Mouse (Mus musculus) CH12.LX (cell line): ENCODE data around the gene Edaradd. TPM values are rescaled to one million over a fixed set of nuclear protein-coding genes. Genes with fewer than 3 reads are reported as not detected.
A peak's percentile ranks its signal among the peaks of the same experiment; 100 is the strongest.

Source experiments
- DNase-seq: peaks from one replicate; pipeline ENCODE4 v3.0.0-alpha.2; 2013; ENCODE audit errors: extremely low read depth
- H3K27ac ChIP-seq: 2 replicates; pipeline ENCODE4 v1.5.1; 2012; ENCODE audit warnings: low read depth, mild to moderate bottlenecking, control low read depth, moderate library complexity; ENCODE audit not compliant: insufficient read depth
- H3K27me3 ChIP-seq: replicated peaks from 2 replicates; pipeline ENCODE3; 2012; ENCODE audit warnings: inconsistent platforms
- H3K36me3 ChIP-seq, 2 experiments: replicated peaks in 1 of 2; 2 replicates each; pipeline versions ENCODE3 to v1.6.1; 2012; ENCODE audit warnings: inconsistent platforms in 1 of 2, low read length in 1 of 2, mild to moderate bottlenecking in 1 of 2, mixed read lengths in 1 of 2, moderate library complexity in 1 of 2; ENCODE audit not compliant: control insufficient read depth in 1 of 2, insufficient read depth in 1 of 2
- H3K4me1 ChIP-seq, 2 experiments: 2 replicates each; pipeline ENCODE4 v1.6.1; 2012; ENCODE audit warnings: inconsistent platforms in 1 of 2, moderate library complexity in 1 of 2; ENCODE audit not compliant: insufficient read depth in 2 of 2, control insufficient read depth in 1 of 2
- H3K4me2 ChIP-seq: 2 replicates; pipeline ENCODE4 v1.6.1; 2012; ENCODE audit warnings: low read depth, mild to moderate bottlenecking, control low read depth; ENCODE audit not compliant: poor library complexity, insufficient read depth, severe bottlenecking
- H3K4me3 ChIP-seq, 3 experiments: fragments of 150-350 bp in 1 of 3; sonication (generic) in 1 of 3; replicated peaks in 1 of 3; 2 replicates each; pipeline versions ENCODE3 to v1.5.1; 2011 to 2012; ENCODE audit warnings: low read depth in 2 of 3, low read length in 2 of 3, mild to moderate bottlenecking in 2 of 3, moderate library complexity in 2 of 3, control low read depth in 1 of 3, improper control_type of control experiment in 1 of 3, inconsistent platforms in 1 of 3, mixed read lengths in 1 of 3; ENCODE audit not compliant: poor library complexity in 1 of 3
- H3K79me2 ChIP-seq: replicated peaks from 2 replicates; pipeline ENCODE4 v1.6.1; 2012; ENCODE audit warnings: mild to moderate bottlenecking, moderate library complexity; ENCODE audit not compliant: control insufficient read depth, poor library complexity, insufficient read depth, severe bottlenecking; ENCODE audit errors: extremely low read depth
- H3K9ac ChIP-seq: 2 replicates; pipeline ENCODE4 v1.6.1; 2012; ENCODE audit warnings: low read depth, mild to moderate bottlenecking, control low read depth, moderate library complexity; ENCODE audit not compliant: insufficient read depth
- H3K9me3 ChIP-seq: replicated peaks from 2 replicates; pipeline ENCODE3; 2012; ENCODE audit warnings: low read length, inconsistent platforms, mixed read lengths
- BHLHE40 ChIP-seq: IDR thresholded peaks from 2 replicates; pipeline ENCODE4 v1.6.1; 2011; ENCODE audit warnings: mild to moderate bottlenecking, low read depth, low read length, improper control_type of control experiment
- CHD1 ChIP-seq: IDR thresholded peaks from 2 replicates; pipeline ENCODE4 v1.6.1; 2012; ENCODE audit warnings: low read depth, low read length, improper control_type of control experiment, inconsistent platforms
- CTCF ChIP-seq, 2 experiments: IDR thresholded peaks in 1 of 2; conservative IDR thresholded peaks in 1 of 2; 2 replicates each; pipeline ENCODE4 v1.5.1; 2011 to 2012; ENCODE audit warnings: low read depth in 2 of 2, low read length in 2 of 2, improper control_type of control experiment in 1 of 2, inconsistent platforms in 1 of 2, mild to moderate bottlenecking in 1 of 2, moderate library complexity in 1 of 2
- E2F4 ChIP-seq: IDR thresholded peaks from 2 replicates; pipeline ENCODE4 v1.6.1; 2011; ENCODE audit warnings: low read depth, low read length, improper control_type of control experiment; ENCODE audit not compliant: insufficient replicate concordance
- ELF1 ChIP-seq: IDR thresholded peaks from 2 replicates; pipeline ENCODE4 v1.6.1; 2014; ENCODE audit warnings: low read depth, mild to moderate bottlenecking, inconsistent platforms, low read length, improper control_type of control experiment
- EP300 ChIP-seq: IDR thresholded peaks from 2 replicates; pipeline ENCODE4 v1.6.1; 2011; ENCODE audit warnings: low read length, improper control_type of control experiment
- ETS1 ChIP-seq: conservative IDR thresholded peaks from 2 replicates; pipeline ENCODE4 v1.6.1; 2012; ENCODE audit warnings: low read depth, mild to moderate bottlenecking, inconsistent platforms, low read length, improper control_type of control experiment, moderate library complexity
- HCFC1 ChIP-seq: IDR thresholded peaks from 2 replicates; pipeline ENCODE4 v1.6.1; 2012; ENCODE audit warnings: low read depth, mild to moderate bottlenecking, inconsistent platforms, low read length, improper control_type of control experiment
- JUN ChIP-seq: IDR thresholded peaks from 2 replicates; pipeline ENCODE4 v1.6.1; 2011; ENCODE audit warnings: low read depth, mild to moderate bottlenecking, low read length, improper control_type of control experiment, moderate library complexity; ENCODE audit not compliant: insufficient read depth
- KAT2A ChIP-seq: IDR thresholded peaks from 2 replicates; pipeline ENCODE4 v1.6.1; 2012; ENCODE audit warnings: low read length, improper control_type of control experiment, inconsistent platforms; ENCODE audit not compliant: insufficient replicate concordance
- MAFK ChIP-seq: IDR thresholded peaks from 2 replicates; pipeline ENCODE4 v1.6.1; 2011; ENCODE audit warnings: low read length, improper control_type of control experiment; ENCODE audit not compliant: insufficient replicate concordance
- MAX ChIP-seq: IDR thresholded peaks from 2 replicates; pipeline ENCODE4 v1.6.1; 2011; ENCODE audit warnings: low read length, improper control_type of control experiment
- MAZ ChIP-seq: IDR thresholded peaks from 2 replicates; pipeline ENCODE4 v1.6.1; 2012; ENCODE audit warnings: low read depth, mild to moderate bottlenecking, inconsistent platforms, low read length, improper control_type of control experiment, moderate library complexity
- MXI1 ChIP-seq: IDR thresholded peaks from 2 replicates; pipeline ENCODE4 v1.6.1; 2011; ENCODE audit warnings: mild to moderate bottlenecking, low read depth, low read length, improper control_type of control experiment
- MYC ChIP-seq: IDR thresholded peaks from 2 replicates; pipeline ENCODE4 v1.6.1; 2011; ENCODE audit warnings: low read depth, mild to moderate bottlenecking, improper control_type of control experiment, low read length
- NELFE ChIP-seq: IDR thresholded peaks from 2 replicates; pipeline ENCODE4 v1.6.1; 2011; ENCODE audit warnings: low read depth, low read length, improper control_type of control experiment
- NRF1 ChIP-seq: IDR thresholded peaks from 2 replicates; pipeline ENCODE4 v1.6.1; 2014; ENCODE audit warnings: low read depth, mild to moderate bottlenecking, inconsistent platforms, low read length, improper control_type of control experiment, moderate library complexity
- PAX5 ChIP-seq: IDR thresholded peaks from 2 replicates; pipeline ENCODE4 v1.6.1; 2012; ENCODE audit warnings: low read length, inconsistent platforms, mixed read lengths
- POLR2A ChIP-seq: IDR thresholded peaks from 2 replicates; pipeline ENCODE4 v1.6.1; 2011; ENCODE audit warnings: low read depth, mild to moderate bottlenecking, improper control_type of control experiment, low read length
- POLR2AphosphoS2 ChIP-seq: IDR thresholded peaks from 2 replicates; pipeline ENCODE4 v1.6.1; 2011; ENCODE audit warnings: low read depth, low read length, improper control_type of control experiment
- RAD21 ChIP-seq: IDR thresholded peaks from 2 replicates; pipeline ENCODE4 v1.6.1; 2011; ENCODE audit warnings: low read depth, mild to moderate bottlenecking, low read length, improper control_type of control experiment, moderate library complexity
- RCOR1 ChIP-seq: conservative IDR thresholded peaks from 2 replicates; pipeline ENCODE4 v1.6.1; 2012; ENCODE audit warnings: low read depth, mild to moderate bottlenecking, inconsistent platforms, low read length, improper control_type of control experiment
- SIN3A ChIP-seq: IDR thresholded peaks from 2 replicates; pipeline ENCODE4 v1.6.1; 2012; ENCODE audit warnings: low read length, improper control_type of control experiment, inconsistent platforms
- SMC3 ChIP-seq: IDR thresholded peaks from 2 replicates; pipeline ENCODE4 v1.6.1; 2011; ENCODE audit warnings: low read depth, low read length, improper control_type of control experiment
- TBP ChIP-seq: conservative IDR thresholded peaks from 2 replicates; pipeline ENCODE4 v1.6.1; 2011; ENCODE audit warnings: low read depth, low read length, improper control_type of control experiment
- TCF12 ChIP-seq: IDR thresholded peaks from 2 replicates; pipeline ENCODE4 v1.6.1; 2014; ENCODE audit warnings: low read depth, mild to moderate bottlenecking, inconsistent platforms, low read length, improper control_type of control experiment
- UBTF ChIP-seq: IDR thresholded peaks from 2 replicates; pipeline ENCODE4 v1.6.1; 2012; ENCODE audit warnings: low read depth, mild to moderate bottlenecking, inconsistent platforms, low read length, improper control_type of control experiment, moderate library complexity
- USF1 ChIP-seq: IDR thresholded peaks from 2 replicates; pipeline ENCODE4 v1.6.1; 2014; ENCODE audit warnings: low read depth, mild to moderate bottlenecking, inconsistent platforms, low read length, improper control_type of control experiment
- ZKSCAN1 ChIP-seq: IDR thresholded peaks from 2 replicates; pipeline ENCODE4 v1.6.1; 2012; ENCODE audit warnings: low read depth, inconsistent platforms, low read length, improper control_type of control experiment, borderline replicate concordance
- ZMIZ1 ChIP-seq: IDR thresholded peaks from 2 replicates; pipeline ENCODE4 v1.6.1; 2012; ENCODE audit warnings: low read depth, mild to moderate bottlenecking, inconsistent platforms, low read length, improper control_type of control experiment
- ZNF384 ChIP-seq: IDR thresholded peaks from 2 replicates; pipeline ENCODE4 v1.6.1; 2012; ENCODE audit warnings: low read depth, low read length, improper control_type of control experiment, inconsistent platforms
- dilution Hi-C: fragments of 300-500 bp; cut with MboI; formaldehyde crosslinking; loops from 2 replicates; pipeline ENCODE4 v1.14.3; 2020; ENCODE audit warnings: low sequenced_read_pairs; ENCODE audit not compliant: extremely low pct_unique_long_range_greater_than_20kb, extremely low pct_ligation_motif_present
- in situ Hi-C: fragments of 300-500 bp; cut with MboI; formaldehyde crosslinking; loops from 3 replicates; pipeline ENCODE4 v1.14.3; 2019; ENCODE audit warnings: low sequenced_read_pairs, low pct_ligation_motif_present, low pct_unique_long_range_greater_than_20kb, mixed read lengths
- polyA plus RNA-seq: library from polyadenylated mRNA; unstranded; fragments of >175 nt; gene quantifications from 2 replicates; pipeline ENCODE4 v1.2.1, GENCODE M21; 2012; ENCODE audit warnings: low read depth; ENCODE audit not compliant: insufficient read length
- total RNA-seq, 2 experiments: library from RNA; depleted of rRNA; stranded (reverse); fragments of 300-350 nt in 1 of 2; fragments of >200 nt in 1 of 2; gene quantifications; 2 replicates each; pipeline ENCODE4 v1.2.3; 2012 to 2014

Edaradd gene
- total RNA-seq (2012; rRNA removed) (0.38 and 0.68 TPM in 2 replicates), total RNA-seq (2014; rRNA removed) (0.16 and 0.23 TPM in 2 replicates), polyA plus RNA-seq (0.24 and 0.29 TPM in 2 replicates)

- Histone ChIP-seq H3K4me3 (peak within 1 kb of the TSS in 2 of 3 experiments; percentile 28 to 60), H3K36me3 (no peaks in the 10 kb centered on the region), H3K4me2 (peak within 1 kb of the TSS; percentile 44)
- in situ Hi-C loops, result no loop called here
- DNase-seq, result no peak
- dilution Hi-C loops, result no loop called here
- TF ChIP-seq SIN3A (peak; percentile 24; the same call in 1 of the 2 replicates), ELF1 (0 out of 2 replicates have a peak, but pooled peaks have one; percentile 26), CTCF (conservative IDR thresholded peaks at IDR 0.05 in 1 of 2, IDR thresholded peaks at IDR 0.05 in 1 of 2; ENCODE audit: low read depth in 2 of 2, low read length in 2 of 2) (peak in 1 of 2 experiments; percentile 13; a peak in 1 of 4 replicates), MAFK (no peak)
- TF ChIP-seq, all 38 proteins: peak for 3
- Histone ChIP-seq H3K79me2 (no peaks in the 10 kb centered on the region), H3K9ac (peak within 1 kb of the TSS; percentile 18; the same call in 1 of the 2 replicates), H3K27me3 (no peaks in the 10 kb centered on the region), H3K9me3 (no peaks in the 10 kb centered on the region), H3K27ac (no peak within 1 kb of the TSS), H3K4me1 (peaks cover 0 to 9% of the 10 kb centered on the region in 2 experiments; a peak in 1 of 4 replicates)
Observed at GRCm38 (mm10) chr13:12519955-12520584, at the start of gene Edaradd. TSS of gene Edaradd (minus strand) at chr13:12520438.

GRCm38 (mm10) chr13:12569741-12570140 lies 49.5 kb upstream of the Edaradd start:
- Histone ChIP-seq H3K27me3 (no peaks in the 10 kb centered on the region), H3K9me3 (no peaks in the 10 kb centered on the region), H3K79me2 (peaks cover 62% of the 10 kb centered on the region), H3K4me1 (peaks cover 3 to 64% of the 10 kb centered on the region in 2 experiments; a peak in 3 of 4 replicates), H3K36me3 (peaks cover 0 to 15% of the 10 kb centered on the region in 2 experiments), H3K4me3 (no peak overlapping the region), H3K4me2 (peak overlapping the region; percentile 87), H3K9ac (peak overlapping the region; percentile 46; the same call in 1 of the 2 replicates), H3K27ac (no peak overlapping the region)
- DNase-seq, result peak; percentile 69
- in situ Hi-C loops (no loop called here), dilution Hi-C loops (no loop called here)
- TF ChIP-seq ZMIZ1 (no peak), ZNF384 (no peak), CHD1 (0 out of 2 replicates have a peak, but pooled peaks have one; percentile 1), ETS1 (peak; percentile 71), NELFE (no peak), EP300 (peak; percentile 80), RCOR1 (no peak), ELF1 (0 out of 2 replicates have a peak, but pooled peaks have one; percentile 36), SIN3A (peak; percentile 84; the same call in 1 of the 2 replicates), CTCF (conservative IDR thresholded peaks at IDR 0.05 in 1 of 2, IDR thresholded peaks at IDR 0.05 in 1 of 2; ENCODE audit: low read depth in 2 of 2, low read length in 2 of 2) (no peak), MXI1 (peak; percentile 51; the same call in 1 of the 2 replicates), BHLHE40 (peak; percentile 21; the same call in 1 of the 2 replicates), KAT2A (no peak), TCF12 (no peak), SMC3 (no peak), RAD21 (no peak), MYC (peak; percentile 71; the same call in 1 of the 2 replicates), MAZ (no peak), TBP (no peak), POLR2AphosphoS2 (no peak), POLR2A (no peak), USF1 (no peak), JUN (peak; percentile 44), HCFC1 (no peak), NRF1 (no peak), MAX (no peak), PAX5 (no peak), UBTF (no peak), ZKSCAN1 (no peak), E2F4 (no peak)
